ENCODE assay signal across 8 mouse cellular contexts in genomic region chr14:122912812-122913498, GRCm38 (mm10). TPM values are rescaled to one million over a fixed set of nuclear protein-coding genes. Genes with fewer than 3 reads are reported as not detected.
DNase-seq lines count a peak whose midpoint lies in the region; ATAC-seq and TF ChIP-seq lines count a peak whose summit lies in the region.

No protein-coding gene starts in this region.

- under 1% methylated on average over 57 of the region's 58 CpGs for whole genome bisulfite sequencing in heart, embryonic 13.5 days
- under 1% methylated on average over 58 of the region's 58 CpGs for WGBS in kidney, postnatal 0 days
- under 1% methylated on average over 56 of the region's 58 CpGs for WGBS in liver, embryonic 14.5 days (ENCODE audit: insufficient replicate concordance)
- under 1% methylated on average over 56 of the region's 58 CpGs for WGBS in neural tube, embryonic 11.5 days
- under 1% methylated on average over 52 of the region's 58 CpGs for WGBS in stomach, embryonic 15.5 days

- H3K9me3 ChIP-seq in heart, embryonic 13.5 days: no peaks in the 10 kb centered on the region
- no peaks in the 10 kb centered on the region for H3K9me3 ChIP-seq in kidney, postnatal 0 days (replicated peaks; ENCODE audit: low read length)
- H3K9me3 ChIP-seq in liver, embryonic 14.5 days (ENCODE audit: control insufficient read depth, low read length): no peaks in the 10 kb centered on the region
- no peaks in the 10 kb centered on the region for H3K9me3 ChIP-seq in neural tube, embryonic 11.5 days (ENCODE audit: control insufficient read depth, low read length)
- H3K9me3 ChIP-seq in stomach, embryonic 15.5 days: no peaks in the 10 kb centered on the region

- H3K27ac ChIP-seq in brown adipose tissue, adult 24 weeks (replicated peaks; ENCODE audit: low read depth, low read length): no peak overlapping the region
- H3K27ac ChIP-seq in heart, embryonic 13.5 days (replicated peaks): peak overlapping the region; percentile 36
- peak overlapping the region; percentile 58; the same call in 1 of the 2 replicates for H3K27ac ChIP-seq in kidney, postnatal 0 days
- no peak overlapping the region for H3K27ac ChIP-seq in liver, embryonic 14.5 days
- H3K27ac ChIP-seq in neural tube, embryonic 11.5 days (ENCODE audit: low read depth, low read length): no peak overlapping the region
- H3K27ac ChIP-seq in stomach, embryonic 15.5 days: peak overlapping the region; percentile 59

- H3K27me3 ChIP-seq in heart, embryonic 13.5 days (replicated peaks): no peaks in the 10 kb centered on the region
- H3K27me3 ChIP-seq in kidney, postnatal 0 days (ENCODE audit: insufficient read depth, low read length): no peaks in the 10 kb centered on the region
- H3K27me3 ChIP-seq in liver, embryonic 14.5 days (ENCODE audit: control insufficient read depth, insufficient read depth, low read length): no peaks in the 10 kb centered on the region
- H3K27me3 ChIP-seq in neural tube, embryonic 11.5 days (ENCODE audit: control insufficient read depth, insufficient read depth, low read length): peaks cover 4% of the 10 kb centered on the region; the same call in 1 of the 2 replicates
- H3K27me3 ChIP-seq in stomach, embryonic 15.5 days (replicated peaks): no peaks in the 10 kb centered on the region

- peak overlapping the region; percentile 83 for H3K4me3 ChIP-seq in brown adipose tissue, adult 24 weeks (ENCODE audit: insufficient read depth, low read depth, low read length)
- peak overlapping the region; percentile 81 for H3K4me3 ChIP-seq in heart, embryonic 13.5 days
- peak overlapping the region; percentile 58 for H3K4me3 ChIP-seq in kidney, postnatal 0 days (replicated peaks; ENCODE audit: low read depth, low read length)
- peak overlapping the region; percentile 65 to 77 for H3K4me3 ChIP-seq in liver, embryonic 14.5 days (ENCODE audit: insufficient read depth in 1 of 2, low read depth in 2 of 2, low read length in 2 of 2)
- H3K4me3 ChIP-seq in neural tube, embryonic 11.5 days (ENCODE audit: low read depth, low read length): peak overlapping the region; percentile 47
- H3K4me3 ChIP-seq in stomach, embryonic 15.5 days (replicated peaks): peak overlapping the region; percentile 73

- H3K4me2 ChIP-seq in heart, embryonic 13.5 days: peak overlapping the region; percentile 92
- H3K4me2 ChIP-seq in kidney, postnatal 0 days (ENCODE audit: low read length): peak overlapping the region; percentile 95
- H3K4me2 ChIP-seq in liver, embryonic 14.5 days (ENCODE audit: low read depth): peak overlapping the region; percentile 81
- H3K4me2 ChIP-seq in neural tube, embryonic 11.5 days (ENCODE audit: low read depth): peak overlapping the region; percentile 81
- H3K4me2 ChIP-seq in stomach, embryonic 15.5 days: peak overlapping the region; percentile 92

- no peaks in the 10 kb centered on the region for H3K4me1 ChIP-seq in brown adipose tissue, adult 24 weeks (ENCODE audit: control insufficient read depth, insufficient read depth, insufficient read length, low read length)
- H3K4me1 ChIP-seq in heart, embryonic 13.5 days: peaks cover 8% of the 10 kb centered on the region
- no peaks in the 10 kb centered on the region for H3K4me1 ChIP-seq in kidney, postnatal 0 days (replicated peaks; ENCODE audit: insufficient read depth, low read length)
- peaks cover 2 to 6% of the 10 kb centered on the region in 2 experiments; a peak in 1 of 4 replicates for H3K4me1 ChIP-seq in liver, embryonic 14.5 days (replicated peaks; ENCODE audit: control insufficient read depth in 2 of 2, insufficient read depth in 2 of 2, low read length in 1 of 2)
- H3K4me1 ChIP-seq in neural tube, embryonic 11.5 days (ENCODE audit: control insufficient read depth, insufficient read depth, low read length): no peaks in the 10 kb centered on the region
- H3K4me1 ChIP-seq in stomach, embryonic 15.5 days: 0 out of 2 replicates have a peak, but pooled peaks cover 4% of the 10 kb centered on the region

- H3K36me3 ChIP-seq in heart, embryonic 13.5 days: peaks cover 5% of the 10 kb centered on the region; the same call in 1 of the 2 replicates
- no peaks in the 10 kb centered on the region for H3K36me3 ChIP-seq in kidney, postnatal 0 days (ENCODE audit: insufficient read depth, low read length)
- H3K36me3 ChIP-seq in liver, embryonic 14.5 days (replicated peaks; ENCODE audit: control insufficient read depth, insufficient read depth, low read depth): no peaks in the 10 kb centered on the region
- H3K36me3 ChIP-seq in neural tube, embryonic 11.5 days (ENCODE audit: control insufficient read depth, insufficient read depth, low read length): no peaks in the 10 kb centered on the region
- H3K36me3 ChIP-seq in stomach, embryonic 15.5 days: no peaks in the 10 kb centered on the region

- 0 out of 2 replicates have a peak, but pooled peaks have one; percentile 7 for TF ChIP-seq CTCF in kidney, postnatal 0 days (IDR thresholded peaks at IDR 0.05; ENCODE audit: low read depth)
- TF ChIP-seq CTCF in liver, embryonic 14.5 days (IDR thresholded peaks at IDR 0.05; ENCODE audit: low read depth): no peak

- H3K9ac ChIP-seq in heart, embryonic 13.5 days: peak overlapping the region; percentile 86
- peak overlapping the region; percentile 66 for H3K9ac ChIP-seq in kidney, postnatal 0 days (ENCODE audit: low read depth, low read length)
- peak overlapping the region; percentile 73 for H3K9ac ChIP-seq in liver, embryonic 14.5 days (replicated peaks)
- H3K9ac ChIP-seq in neural tube, embryonic 11.5 days (ENCODE audit: low read length): peak overlapping the region; percentile 54
- peak overlapping the region; percentile 60 for H3K9ac ChIP-seq in stomach, embryonic 15.5 days

- ATAC-seq in erythroid progenitor cell, adult 5-6 weeks (replicated peaks; ENCODE audit: low FRiP score, poor library complexity, severe bottlenecking): peak; percentile 66
- ATAC-seq in heart, embryonic 13.5 days (ENCODE audit: extremely low read depth, insufficient number of reproducible peaks, low FRiP score, low TSS enrichment): peak; percentile 51; the same call in 1 of the 2 replicates
- ATAC-seq in kidney, postnatal 0 days (replicated peaks; ENCODE audit: low FRiP score, low read depth): peak; percentile 93
- ATAC-seq in liver, embryonic 14.5 days (ENCODE audit: insufficient read depth): peak; percentile 80
- peak; percentile 70 for ATAC-seq in neural tube, embryonic 11.5 days (ENCODE audit: insufficient read depth, low FRiP score, low TSS enrichment)
- ATAC-seq in stomach, embryonic 15.5 days (ENCODE audit: insufficient read depth, low FRiP score, low read depth): peak; percentile 77

- DNase-seq in CD8-positive naive resting alpha-beta T cell, adult 2 months (ENCODE audit: low read depth in 2 of 2, low spot score in 2 of 2): peak; percentile 54 to 62
- DNase-seq in kidney, postnatal 0 days (ENCODE audit: low spot score): peak; percentile 54
- peak; percentile 30 to 41 (median 36) for DNase-seq in liver, embryonic 14.5 days (ENCODE audit: low read depth in 3 of 3, low spot score in 3 of 3)
- DNase-seq in neural tube, embryonic 11.5 days (ENCODE audit: low spot score): peak; percentile 58

- TF ChIP-seq EP300 in liver, embryonic 14.5 days (IDR thresholded peaks at IDR 0.05; ENCODE audit: low read depth): no peak

RNA-seq across cellular contexts. Expression of gene Ggact, which starts 0.6 kb away (rescaled TPM):
- polyA plus RNA-seq in brown adipose tissue, adult 24 weeks (2012; ENCODE audit: insufficient read depth, insufficient read length, missing spikeins): 33.3 and 40.3 TPM in 2 replicates
- total RNA-seq in erythroid progenitor cell, adult 5-6 weeks (2015; ENCODE audit: low replicate concordance): 6.3 TPM in 1 of 2 replicates, not detected in the other
- 5.5 TPM in 1 of 2 replicates, not detected in the other for total RNA-seq in erythroid progenitor cell, adult 5-6 weeks (2017; ENCODE audit: low replicate concordance)
- polyA plus RNA-seq in heart, embryonic 13.5 days (2015; fragmentation: Nextera tagmentation; extraction: Ambion mirVana): 13.8 and 14.7 TPM in 2 replicates
- 41.1 and 43.9 TPM in 2 replicates for polyA plus RNA-seq in kidney, postnatal 0 days (2015; fragmentation: Nextera tagmentation; extraction: Ambion mirVana)
- polyA plus RNA-seq in liver, embryonic 14.5 days (2012; rRNA removed): 12.4 and 13.1 TPM in 2 replicates
- 14.7 and 16.0 TPM in 2 replicates for polyA plus RNA-seq in liver, embryonic 14.5 days (2014; fragmentation: Nextera tagmentation; extraction: Ambion mirVana)
- 5.3 and 5.6 TPM in 2 replicates for polyA plus RNA-seq in neural tube, embryonic 11.5 days (2014; fragmentation: Nextera tagmentation; extraction: Ambion mirVana)
- 32.7 and 36.0 TPM in 2 replicates for polyA plus RNA-seq in stomach, embryonic 15.5 days (2015; fragmentation: Nextera tagmentation; extraction: Ambion mirVana)

Comparison
In these comparisons a context has a peak if more than half of its experiments do, and no peak if none do; other contexts are left out.
1. H3K27ac ChIP-seq: peak in heart, embryonic 13.5 days (single experiment), kidney, postnatal 0 days (single experiment) and stomach, embryonic 15.5 days (single experiment); none in brown adipose tissue, adult 24 weeks (single experiment), liver, embryonic 14.5 days (single experiment) and neural tube, embryonic 11.5 days (single experiment).
2. Peak in every context shown above with its lines, with median percentiles within 50 percentile points of each other: DNase-seq, H3K4me3 ChIP-seq, ATAC-seq, H3K4me2 ChIP-seq and H3K9ac ChIP-seq.